Mouse (Mus musculus) small intestine, adult 2 months (tissue): ENCODE data around the gene Ndufa3.

Source experiments
- CTCF ChIP-seq: fragments of 200-500 bp; IDR thresholded peaks from 2 replicates; pipeline ENCODE4 v1.5.1; 2012; ENCODE audit warnings: low read depth, mild to moderate bottlenecking, control low read depth, inconsistent platforms, low read length, moderate library complexity, mixed read lengths; ENCODE audit not compliant: insufficient replicate concordance, insufficient read length; ENCODE audit errors: extremely low read depth
- POLR2A ChIP-seq: fragments of 200-500 bp; IDR thresholded peaks from 2 replicates; pipeline ENCODE4 v1.6.1; 2012; ENCODE audit warnings: low read depth, mild to moderate bottlenecking, control low read depth, inconsistent platforms, low read length, moderate library complexity

GRCm38 (mm10) chr7:3658578-3658977 is 41.4 kb downstream of the Ndufa3 start:
- TF ChIP-seq CTCF (no peak), POLR2A (no peak)
